24 mouse cellular contexts compared by ENCODE assay signal in genomic region chr1:59021556-59021955, GRCm38 (mm10).
"Had no signal": no experiment of that assay in that cellular context is flagged by ENCODE, and none has a peak within 500 bp of the region (broad histone marks: within the 10 kb centered on the region; RNA-seq: fewer than 3 reads in every experiment).

No protein-coding gene starts in this region.

- H3K4me1 ChIP-seq: heart, embryonic 10.5 days; heart, embryonic 12.5 days; hindbrain, embryonic 10.5 days; hindbrain, embryonic 12.5 days; intestine, embryonic 15.5 days; limb, embryonic 10.5 days; liver, embryonic 13.5 days; liver, embryonic 15.5 days had no signal

- H3K27ac ChIP-seq: gastrocnemius, adult 2 months; heart, embryonic 10.5 days; hindbrain, embryonic 10.5 days; hindbrain, embryonic 12.5 days; hindbrain, embryonic 14.5 days; intestine, embryonic 15.5 days; layer of hippocampus, adult 2 months; left cerebral cortex, adult 2 months; limb, embryonic 10.5 days; limb, embryonic 12.5 days; liver, embryonic 13.5 days; liver, embryonic 15.5 days had no signal

- DNase-seq: gastrocnemius, adult 2 months; gastrocnemius, postnatal 10 days; gastrocnemius, postnatal 25 days; heart, adult 18-20 months; heart, postnatal 10 days; heart, postnatal 4 days; liver; liver, embryonic 13.5 days; liver, postnatal 0 days had no signal

- ATAC-seq: hindbrain, embryonic 16.5 days; inflammation-experienced regulatory T-cells, adult 6 months; intestine, embryonic 15.5 days; intestine, postnatal 0 days; liver, postnatal 0 days had no signal

- H3K9me3 ChIP-seq: heart, embryonic 10.5 days; hindbrain, embryonic 10.5 days; hindbrain, embryonic 12.5 days; intestine, embryonic 15.5 days; limb, embryonic 10.5 days; limb, embryonic 12.5 days; liver, embryonic 13.5 days; liver, embryonic 15.5 days had no signal

- H3K36me3 ChIP-seq: heart, embryonic 10.5 days; heart, embryonic 12.5 days; hindbrain, embryonic 10.5 days; hindbrain, embryonic 12.5 days; intestine, embryonic 15.5 days; limb, embryonic 10.5 days; limb, embryonic 12.5 days; liver, embryonic 13.5 days; liver, embryonic 15.5 days had no signal

- H3K4me3 ChIP-seq: gastrocnemius, adult 2 months; heart, embryonic 10.5 days; heart, embryonic 12.5 days; hindbrain, embryonic 10.5 days; hindbrain, embryonic 12.5 days; intestine, embryonic 15.5 days; layer of hippocampus, adult 2 months; left cerebral cortex, adult 2 months; limb, embryonic 10.5 days; limb, embryonic 12.5 days; liver, embryonic 13.5 days; liver, embryonic 15.5 days had no signal

- H3K9ac ChIP-seq: heart, embryonic 12.5 days; hindbrain, embryonic 12.5 days; hindbrain, embryonic 14.5 days; intestine, embryonic 15.5 days; limb, embryonic 12.5 days; liver, embryonic 13.5 days; liver, embryonic 15.5 days; liver, postnatal 0 days had no signal

- H3K4me2 ChIP-seq: heart, embryonic 12.5 days; hindbrain, embryonic 12.5 days; hindbrain, embryonic 14.5 days; intestine, embryonic 15.5 days; limb, embryonic 12.5 days; liver, embryonic 11.5 days; liver, embryonic 13.5 days; liver, embryonic 15.5 days had no signal

- H3K27me3 ChIP-seq: hindbrain, embryonic 12.5 days; intestine, embryonic 15.5 days; limb, embryonic 12.5 days; liver, embryonic 13.5 days; liver, embryonic 15.5 days had no signal
